8 mouse cellular contexts compared by ENCODE assay signal in genomic region chr2:29967768-29968167, GRCm38 (mm10). TPM values are rescaled to one million over a fixed set of nuclear protein-coding genes. Genes with fewer than 3 reads are reported as not detected.
DNase-seq lines count a peak whose midpoint lies in the region; ATAC-seq lines count a peak whose summit lies in the region.

No protein-coding gene starts in this region.

- peaks cover 27% of the 10 kb centered on the region; the same call in 1 of the 2 replicates for H3K36me3 ChIP-seq in embryonic facial prominence, embryonic 14.5 days (ENCODE audit: control insufficient read depth, insufficient read depth, low read length)
- H3K36me3 ChIP-seq in intestine, embryonic 15.5 days, result no peaks in the 10 kb centered on the region
- peaks cover 20% of the 10 kb centered on the region for H3K36me3 ChIP-seq in neural tube, embryonic 12.5 days

- no peaks in the 10 kb centered on the region for H3K27me3 ChIP-seq in embryonic facial prominence, embryonic 14.5 days (replicated peaks; ENCODE audit: control insufficient read depth, insufficient read depth, low read length)
- no peaks in the 10 kb centered on the region for H3K27me3 ChIP-seq in intestine, embryonic 15.5 days (replicated peaks)
- H3K27me3 ChIP-seq in neural tube, embryonic 12.5 days (replicated peaks), result no peaks in the 10 kb centered on the region

- peak overlapping the region; percentile 22; the same call in 1 of the 2 replicates for H3K9ac ChIP-seq in embryonic facial prominence, embryonic 14.5 days (ENCODE audit: low read depth, low read length)
- H3K9ac ChIP-seq in intestine, embryonic 15.5 days, result no peak overlapping the region
- H3K9ac ChIP-seq in neural tube, embryonic 12.5 days, result peak overlapping the region; percentile 44

- peak overlapping the region; percentile 73; the same call in 1 of the 2 replicates for H3K4me2 ChIP-seq in embryonic facial prominence, embryonic 14.5 days (ENCODE audit: low read depth, low read length)
- peak overlapping the region; percentile 70; the same call in 1 of the 2 replicates for H3K4me2 ChIP-seq in intestine, embryonic 15.5 days (replicated peaks)
- peak overlapping the region; percentile 80 for H3K4me2 ChIP-seq in neural tube, embryonic 12.5 days (replicated peaks)

- no peak for ATAC-seq in embryonic facial prominence, embryonic 14.5 days (ENCODE audit: low read depth)
- no peak for ATAC-seq in intestine, embryonic 15.5 days
- no peak for ATAC-seq in neural tube, embryonic 12.5 days (ENCODE audit: low FRiP score, low read depth)

- DNase-seq in kidney, adult 11 months, result peak; percentile 44
- no peak for DNase-seq in kidney, adult 9 months
- peak; percentile 34 for DNase-seq in embryonic facial prominence, embryonic 14.5 days (ENCODE audit: low spot score)
- DNase-seq in c-Kit-positive CD71-positive TER-119-positive erythroid progenitor cells, embryonic 14.5 days (ENCODE audit: low spot score), result no peak
- no peak for DNase-seq in spleen, postnatal 36 days (ENCODE audit: low spot score in 2 of 2)
- DNase-seq in left cerebral cortex, adult 18-20 months (ENCODE audit: low spot score in 2 of 2), result no peak

- no peak overlapping the region for H3K27ac ChIP-seq in embryonic facial prominence, embryonic 14.5 days (replicated peaks; ENCODE audit: low read depth, low read length)
- H3K27ac ChIP-seq in intestine, embryonic 15.5 days, result no peak overlapping the region
- no peak overlapping the region for H3K27ac ChIP-seq in neural tube, embryonic 12.5 days

- peaks cover 31% of the 10 kb centered on the region for H3K4me1 ChIP-seq in embryonic facial prominence, embryonic 14.5 days (ENCODE audit: control insufficient read depth, insufficient read depth, low read length)
- H3K4me1 ChIP-seq in intestine, embryonic 15.5 days (replicated peaks), result peaks cover 31% of the 10 kb centered on the region
- H3K4me1 ChIP-seq in neural tube, embryonic 12.5 days, result peaks cover 60% of the 10 kb centered on the region

- no peaks in the 10 kb centered on the region for H3K9me3 ChIP-seq in embryonic facial prominence, embryonic 14.5 days (ENCODE audit: control insufficient read depth, low read length)
- H3K9me3 ChIP-seq in intestine, embryonic 15.5 days, result no peaks in the 10 kb centered on the region
- no peaks in the 10 kb centered on the region for H3K9me3 ChIP-seq in neural tube, embryonic 12.5 days

- H3K4me3 ChIP-seq in embryonic facial prominence, embryonic 14.5 days (ENCODE audit: low read depth, low read length), result peak overlapping the region; percentile 98; the same call in 1 of the 2 replicates
- no peak overlapping the region; the same call in 1 of the 2 replicates for H3K4me3 ChIP-seq in intestine, embryonic 15.5 days (replicated peaks)
- H3K4me3 ChIP-seq in neural tube, embryonic 12.5 days, result 0 out of 2 replicates have a peak overlapping the region, but pooled peaks have one; percentile 7

- WGBS in embryonic facial prominence, embryonic 14.5 days, result 48% methylated on average over 5 of the region's 5 CpGs
- 65% methylated on average over 5 of the region's 5 CpGs for WGBS in intestine, embryonic 15.5 days
- 48% methylated on average over 5 of the region's 5 CpGs for WGBS in neural tube, embryonic 12.5 days

RNA-seq across cellular contexts. Expression of gene Sptan1, which starts 2.4 kb away (rescaled TPM):
- 149 and 159 TPM in 2 replicates for polyA plus RNA-seq in embryonic facial prominence, embryonic 14.5 days (2014; fragmentation: Nextera tagmentation; extraction: Ambion mirVana)
- 73.3 and 82.9 TPM in 2 replicates for polyA plus RNA-seq in intestine, embryonic 15.5 days (2015; fragmentation: Nextera tagmentation; extraction: Ambion mirVana)
- 177 and 206 TPM in 2 replicates for polyA plus RNA-seq in neural tube, embryonic 12.5 days (2016; fragmentation: Nextera tagmentation; extraction: Ambion mirVana)
- 100 to 1,000 TPM; 825 to 827 TPM for total RNA-seq in left cerebral cortex, adult 18-20 months (2021)

RNA-seq across cellular contexts. Expression of gene Gle1, which starts 32.5 kb away (rescaled TPM):
- polyA plus RNA-seq in embryonic facial prominence, embryonic 14.5 days (2014; fragmentation: Nextera tagmentation; extraction: Ambion mirVana), result 44.1 and 54.0 TPM in 2 replicates
- polyA plus RNA-seq in intestine, embryonic 15.5 days (2015; fragmentation: Nextera tagmentation; extraction: Ambion mirVana), result 44.5 and 45.5 TPM in 2 replicates
- 71.1 and 73.5 TPM in 2 replicates for polyA plus RNA-seq in neural tube, embryonic 12.5 days (2016; fragmentation: Nextera tagmentation; extraction: Ambion mirVana)
- total RNA-seq in left cerebral cortex, adult 18-20 months (2021), result 10 to 100 TPM; 44.0 to 49.5 TPM

Comparison
In these comparisons a context has a peak if more than half of its experiments do, and no peak if none do; other contexts are left out.
1. DNase-seq: peak in kidney, adult 11 months (single experiment) and embryonic facial prominence, embryonic 14.5 days (single experiment); none in kidney, adult 9 months (single experiment), c-Kit-positive CD71-positive TER-119-positive erythroid progenitor cells, embryonic 14.5 days (single experiment), spleen, postnatal 36 days (0 of 2) and left cerebral cortex, adult 18-20 months (0 of 2).
2. Peak in every context shown above with its lines, with median percentiles within 50 percentile points of each other: H3K4me2 ChIP-seq.